7 mouse cellular contexts compared by ENCODE assay signal in genomic region chr6:7982958-7983645, GRCm38 (mm10).
DNase-seq lines count a peak whose midpoint lies in the region; ATAC-seq and TF ChIP-seq lines count a peak whose summit lies in the region.
"Not testable (repeated sequence)": the region's sequence is repeated elsewhere in the genome, so short reads cannot be mapped to it uniquely, and the experiment has no call there.

No protein-coding gene starts in this region.

- WGBS in cerebellum, adult 2 months = 74% methylated on average over 32 of the region's 32 CpGs
- WGBS in forebrain, embryonic 13.5 days = 60% methylated on average over 32 of the region's 32 CpGs
- WGBS in heart, embryonic 16.5 days = 51% methylated on average over 31 of the region's 32 CpGs
- WGBS in intestine, embryonic 16.5 days = 55% methylated on average over 32 of the region's 32 CpGs
- WGBS in liver, embryonic 11.5 days = 45% methylated on average over 32 of the region's 32 CpGs
- 63% methylated on average over 32 of the region's 32 CpGs for WGBS in midbrain, embryonic 11.5 days
- WGBS in small intestine, adult 2 months = 47% methylated on average over 32 of the region's 32 CpGs

- not testable (repeated sequence) for H3K36me3 ChIP-seq in forebrain, embryonic 13.5 days (ENCODE audit: poor library complexity, severe bottlenecking); heart, embryonic 16.5 days (ENCODE audit: control insufficient read depth, insufficient read depth); intestine, embryonic 16.5 days (ENCODE audit: control insufficient read depth, insufficient read depth, low read length); liver, embryonic 11.5 days (ENCODE audit: control insufficient read depth, insufficient read depth, low read length); midbrain, embryonic 11.5 days (ENCODE audit: control insufficient read depth, insufficient read depth, low read length); small intestine, adult 2 months (ENCODE audit: control insufficient read depth, insufficient read depth, low read length)

- not testable (repeated sequence) for H3K27me3 ChIP-seq in cerebellum, adult 2 months (ENCODE audit: control insufficient read depth, insufficient read depth, low read length); forebrain, embryonic 13.5 days; heart, embryonic 16.5 days (ENCODE audit: control insufficient read depth, insufficient read depth, low read length); intestine, embryonic 16.5 days (replicated peaks; ENCODE audit: control insufficient read depth, insufficient read depth, low read length); liver, embryonic 11.5 days (replicated peaks; ENCODE audit: control insufficient read depth, insufficient read depth, low read length); midbrain, embryonic 11.5 days (ENCODE audit: control insufficient read depth, insufficient read depth, low read length); small intestine, adult 2 months (ENCODE audit: control insufficient read depth, insufficient read depth, low read length)

- DNase-seq in cerebellum, adult 2 months = peak in 1 of 2 experiments; percentile 4
- DNase-seq in liver, embryonic 11.5 days (ENCODE audit: low spot score) = not testable (repeated sequence)
- peak; percentile 87 for DNase-seq in midbrain, embryonic 11.5 days (ENCODE audit: low spot score, missing footprints)

- H3K4me2 ChIP-seq in forebrain, embryonic 13.5 days = peak overlapping the region; percentile 46
- H3K4me2 ChIP-seq in heart, embryonic 16.5 days (ENCODE audit: low read depth, low read length) = peak overlapping the region; percentile 47
- H3K4me2 ChIP-seq in intestine, embryonic 16.5 days (ENCODE audit: low read depth, low read length) = peak overlapping the region; percentile 45
- H3K4me2 ChIP-seq in liver, embryonic 11.5 days = peak overlapping the region; percentile 64
- peak overlapping the region; percentile 31 for H3K4me2 ChIP-seq in midbrain, embryonic 11.5 days

- not testable (repeated sequence) for TF ChIP-seq POLR2A in cerebellum, adult 2 months (IDR thresholded peaks at IDR 0.05; ENCODE audit: borderline replicate concordance, insufficient read depth, low read length); small intestine, adult 2 months (IDR thresholded peaks at IDR 0.05; ENCODE audit: low read depth, low read length)

- peak overlapping the region; percentile 55 for H3K4me3 ChIP-seq in cerebellum, adult 2 months (replicated peaks; ENCODE audit: insufficient read depth, low read depth, low read length)
- H3K4me3 ChIP-seq in forebrain, embryonic 13.5 days = peak overlapping the region; percentile 24
- H3K4me3 ChIP-seq in heart, embryonic 16.5 days (ENCODE audit: low read length) = peak overlapping the region; percentile 41
- peak overlapping the region; percentile 28 for H3K4me3 ChIP-seq in intestine, embryonic 16.5 days (ENCODE audit: low read length)
- H3K4me3 ChIP-seq in liver, embryonic 11.5 days (ENCODE audit: low read depth, low read length) = peak overlapping the region; percentile 32
- H3K4me3 ChIP-seq in midbrain, embryonic 11.5 days (ENCODE audit: low read depth, low read length) = peak overlapping the region; percentile 18
- H3K4me3 ChIP-seq in small intestine, adult 2 months (ENCODE audit: low read depth, low read length) = peak overlapping the region; percentile 53

- peak; percentile 51 for ATAC-seq in forebrain, embryonic 13.5 days
- peak; percentile 32; the same call in 1 of the 2 replicates for ATAC-seq in heart, embryonic 16.5 days (replicated peaks; ENCODE audit: extremely low read depth, insufficient read depth, low FRiP score)
- peak; percentile 67 for ATAC-seq in intestine, embryonic 16.5 days
- ATAC-seq in liver, embryonic 11.5 days (replicated peaks; ENCODE audit: low FRiP score) = peak; percentile 56; the same call in 1 of the 2 replicates
- peak; percentile 44 for ATAC-seq in midbrain, embryonic 11.5 days (ENCODE audit: low FRiP score)

- not testable (repeated sequence) for H3K4me1 ChIP-seq in cerebellum, adult 2 months (ENCODE audit: control insufficient read depth, insufficient read depth, low read length); forebrain, embryonic 13.5 days; heart, embryonic 16.5 days (ENCODE audit: control insufficient read depth, insufficient read depth, low read length); intestine, embryonic 16.5 days (ENCODE audit: control insufficient read depth, insufficient read depth, low read length); liver, embryonic 11.5 days (replicated peaks; ENCODE audit: control insufficient read depth, insufficient read depth, low read length); midbrain, embryonic 11.5 days (ENCODE audit: control insufficient read depth, insufficient read depth, low read length); small intestine, adult 2 months (ENCODE audit: control insufficient read depth, insufficient read depth, insufficient read length, low read length)

- H3K9me3 ChIP-seq in forebrain, embryonic 13.5 days (replicated peaks); heart, embryonic 16.5 days (replicated peaks; ENCODE audit: control insufficient read depth, low read length); intestine, embryonic 16.5 days (ENCODE audit: control insufficient read depth, low read length); liver, embryonic 11.5 days (ENCODE audit: control insufficient read depth, low read length); midbrain, embryonic 11.5 days (ENCODE audit: control insufficient read depth, low read length): not testable (repeated sequence)

- not testable (repeated sequence) for H3K9ac ChIP-seq in forebrain, embryonic 13.5 days; heart, embryonic 16.5 days (ENCODE audit: low read length); intestine, embryonic 16.5 days (ENCODE audit: low read depth, low read length); liver, embryonic 11.5 days (ENCODE audit: low read depth, low read length); midbrain, embryonic 11.5 days (ENCODE audit: low read length)

- not testable (repeated sequence) for H3K27ac ChIP-seq in cerebellum, adult 2 months (ENCODE audit: insufficient read depth, low read length); forebrain, embryonic 13.5 days; heart, embryonic 16.5 days (ENCODE audit: low read length); intestine, embryonic 16.5 days (ENCODE audit: low read length); liver, embryonic 11.5 days (ENCODE audit: low read depth, low read length); midbrain, embryonic 11.5 days (ENCODE audit: low read depth, low read length); small intestine, adult 2 months (ENCODE audit: insufficient read depth, low read depth, low read length)

- not testable (repeated sequence) for TF ChIP-seq CTCF in cerebellum, adult 2 months (IDR thresholded peaks at IDR 0.05; ENCODE audit: borderline replicate concordance, insufficient read depth, low read depth, low read length); small intestine, adult 2 months (IDR thresholded peaks at IDR 0.05; ENCODE audit: extremely low read depth, insufficient read length, insufficient replicate concordance, low read depth, low read length)
